Mouse (Mus musculus) midbrain, embryonic 10.5 days (tissue): ENCODE measurements around the gene 5730455P16Rik. TPM values are rescaled to one million over a fixed set of nuclear protein-coding genes. Genes with fewer than 3 reads are reported as not detected.
"Not testable (repeated sequence)": the region's sequence is repeated elsewhere in the genome, so short reads cannot be mapped to it uniquely, and the experiment has no call there.

Experiments
- DNase-seq: peaks from one replicate; pipeline ENCODE4 v3.0.0-alpha.2; 2017; ENCODE audit warnings: low spot score
- H3K27ac ChIP-seq: fragments of 300-500 bp; sonication (generic); replicated peaks from 2 replicates; pipeline ENCODE4 v1.5.1; 2016; ENCODE audit warnings: mild to moderate bottlenecking
- H3K27me3 ChIP-seq: fragments of 300-500 bp; sonication (generic); 2 replicates; pipeline ENCODE4 v1.6.1; 2016; ENCODE audit warnings: low read depth, mild to moderate bottlenecking; ENCODE audit not compliant: poor library complexity, severe bottlenecking
- H3K36me3 ChIP-seq: fragments of 300-500 bp; sonication (generic); 2 replicates; pipeline ENCODE4 v1.6.1; 2016; ENCODE audit warnings: mild to moderate bottlenecking, moderate library complexity
- H3K4me1 ChIP-seq: fragments of 300-500 bp; sonication (generic); 2 replicates; pipeline ENCODE4 v1.6.1; 2016
- H3K4me3 ChIP-seq: fragments of 300-500 bp; sonication (generic); 2 replicates; pipeline ENCODE4 v1.5.1; 2016; ENCODE audit warnings: mild to moderate bottlenecking, moderate library complexity
- H3K9me3 ChIP-seq: fragments of 300-500 bp; sonication (generic); replicated peaks from 2 replicates; pipeline ENCODE4 v1.6.1; 2016; ENCODE audit warnings: mild to moderate bottlenecking
- WGBS: fragments of 180-500 bp; shearing (Covaris S2); methylation state at CpG from one replicate; pipeline ENCODE4 v1.1.7; 2016; 5-methylcytosine and 5-hydroxymethylcytosine counted together
- polyA plus RNA-seq: library from polyadenylated mRNA; unstranded; fragments of >200 nt; fragmentation: Nextera tagmentation; extraction: Ambion mirVana; gene quantifications from 2 replicates; pipeline ENCODE4 v1.2.1, GENCODE M21; 2016

5730455P16Rik gene
- 24.6 and 27.5 TPM in 2 replicates for polyA plus RNA-seq

GRCm38 (mm10) chr11:80377712-80378451, at the start of gene 5730455P16Rik:
Gene 5730455P16Rik, minus strand, starts transcription at chr11:80378034.
- Histone ChIP-seq H3K36me3 (peaks cover 28% of the 10 kb centered on the region), H3K9me3 (no peaks in the 10 kb centered on the region), H3K27me3 (no peaks in the 10 kb centered on the region), H3K4me3 (peak within 1 kb of the TSS; percentile 89), H3K27ac (peak within 1 kb of the TSS; percentile 97), H3K4me1 (peaks cover 29% of the 10 kb centered on the region)
- 2% methylated on average over 43 of the region's 43 CpGs for WGBS
- DNase-seq = peak; percentile 88

- H3K36me3 ChIP-seq, H3K4me3 ChIP-seq, DNase-seq, H3K27me3 ChIP-seq, H3K27ac ChIP-seq, H3K9me3 ChIP-seq: not testable (repeated sequence)
- 82% methylated on average over 16 of the region's 16 CpGs for WGBS
- peaks cover 14% of the 10 kb centered on the region for H3K4me1 ChIP-seq
Measured at GRCm38 (mm10) chr11:80426029-80426813, 48.4 kb upstream of the 5730455P16Rik start.

GRCm38 (mm10) chr11:80425247-80425778, 47.5 kb upstream of the 5730455P16Rik start:
- WGBS = 62% methylated on average over 5 of the region's 5 CpGs
- H3K36me3 ChIP-seq = no peaks in the 10 kb centered on the region
- no peak overlapping the region for H3K4me3 ChIP-seq
- no peak overlapping the region for H3K27ac ChIP-seq
- H3K4me1 ChIP-seq = peaks cover 14% of the 10 kb centered on the region
- no peaks in the 10 kb centered on the region for H3K27me3 ChIP-seq
- no peak for DNase-seq
- no peaks in the 10 kb centered on the region for H3K9me3 ChIP-seq

- Histone ChIP-seq H3K27me3 (no peaks in the 10 kb centered on the region), H3K27ac (no peak overlapping the region), H3K36me3 (no peaks in the 10 kb centered on the region), H3K9me3 (no peaks in the 10 kb centered on the region), H3K4me1 (peaks cover 10% of the 10 kb centered on the region), H3K4me3 (no peak overlapping the region)
- 85% methylated on average over 2 of the region's 2 CpGs for WGBS
- no peak for DNase-seq
Measured at GRCm38 (mm10) chr11:80424691-80425090, 46.9 kb upstream of the 5730455P16Rik start.

- Histone ChIP-seq H3K27me3 (no peaks in the 10 kb centered on the region), H3K4me3 (no peak overlapping the region), H3K9me3 (peaks cover 7% of the 10 kb centered on the region; the same call in 1 of the 2 replicates), H3K4me1 (no peaks in the 10 kb centered on the region), H3K27ac (no peak overlapping the region), H3K36me3 (peaks cover 12% of the 10 kb centered on the region)
- WGBS = 85% methylated on average over 7 of the region's 7 CpGs
- no peak for DNase-seq
Measured at GRCm38 (mm10) chr11:80421421-80422047, 43.7 kb upstream of the 5730455P16Rik start.

GRCm38 (mm10) chr11:80420202-80420984, 42.6 kb upstream of the 5730455P16Rik start:
- H3K27ac ChIP-seq = no peak overlapping the region
- no peak overlapping the region for H3K4me3 ChIP-seq
- DNase-seq = no peak
- H3K4me1 ChIP-seq = no peaks in the 10 kb centered on the region
- no peaks in the 10 kb centered on the region for H3K27me3 ChIP-seq
- WGBS = 72% methylated on average over 2 of the region's 2 CpGs
- H3K36me3 ChIP-seq = peaks cover 19% of the 10 kb centered on the region
- H3K9me3 ChIP-seq = peaks cover 7% of the 10 kb centered on the region; the same call in 1 of the 2 replicates

GRCm38 (mm10) chr11:80419743-80420142, 41.9 kb upstream of the 5730455P16Rik start:
- WGBS = 86% methylated on average over 1 of the region's 1 CpGs
- no peak for DNase-seq
- Histone ChIP-seq H3K36me3 (peaks cover 25% of the 10 kb centered on the region), H3K9me3 (peaks cover 7% of the 10 kb centered on the region; the same call in 1 of the 2 replicates), H3K4me3 (no peak overlapping the region), H3K4me1 (no peaks in the 10 kb centered on the region), H3K27ac (no peak overlapping the region), H3K27me3 (no peaks in the 10 kb centered on the region)

- H3K27ac ChIP-seq = no peak overlapping the region
- H3K36me3 ChIP-seq = peaks cover 37% of the 10 kb centered on the region
- no peaks in the 10 kb centered on the region for H3K27me3 ChIP-seq
- no peak for DNase-seq
- H3K9me3 ChIP-seq = peaks cover 7% of the 10 kb centered on the region; the same call in 1 of the 2 replicates
- H3K4me1 ChIP-seq = no peaks in the 10 kb centered on the region
- WGBS = 94% methylated on average over 5 of the region's 5 CpGs
- no peak overlapping the region for H3K4me3 ChIP-seq
Measured at GRCm38 (mm10) chr11:80417085-80417484, 39.3 kb upstream of the 5730455P16Rik start.

GRCm38 (mm10) chr11:80410377-80410776, 32.5 kb upstream of the 5730455P16Rik start:
- 94% methylated on average over 2 of the region's 2 CpGs for WGBS
- Histone ChIP-seq H3K36me3 (peaks cover 82% of the 10 kb centered on the region), H3K27me3 (no peaks in the 10 kb centered on the region), H3K4me1 (no peaks in the 10 kb centered on the region), H3K9me3 (no peaks in the 10 kb centered on the region), H3K4me3 (no peak overlapping the region), H3K27ac (no peak overlapping the region)
- DNase-seq = no peak

GRCm38 (mm10) chr11:80407878-80408277, 30.0 kb upstream of the 5730455P16Rik start:
- not testable (repeated sequence) for H3K9me3 ChIP-seq, H3K27ac ChIP-seq, H3K4me3 ChIP-seq, DNase-seq, H3K27me3 ChIP-seq, H3K4me1 ChIP-seq
- 96% methylated on average over 6 of the region's 6 CpGs for WGBS
- peaks cover 89% of the 10 kb centered on the region for H3K36me3 ChIP-seq

- no peak overlapping the region for H3K27ac ChIP-seq
- no peak for DNase-seq
- H3K4me1 ChIP-seq = no peaks in the 10 kb centered on the region
- H3K27me3 ChIP-seq = no peaks in the 10 kb centered on the region
- H3K9me3 ChIP-seq = no peaks in the 10 kb centered on the region
- no peak overlapping the region for H3K4me3 ChIP-seq
- WGBS = 97% methylated on average over 4 of the region's 4 CpGs
- peaks cover 100% of the 10 kb centered on the region for H3K36me3 ChIP-seq
Measured at GRCm38 (mm10) chr11:80396617-80397016, 18.8 kb upstream of the 5730455P16Rik start.

- WGBS = 93% methylated on average over 3 of the region's 3 CpGs
- DNase-seq = no peak
- Histone ChIP-seq H3K9me3 (no peaks in the 10 kb centered on the region), H3K27ac (no peak overlapping the region), H3K36me3 (peaks cover 100% of the 10 kb centered on the region), H3K4me3 (no peak overlapping the region), H3K27me3 (no peaks in the 10 kb centered on the region), H3K4me1 (no peaks in the 10 kb centered on the region)
Measured at GRCm38 (mm10) chr11:80395930-80396329, 18.1 kb upstream of the 5730455P16Rik start.
